Mouse (Mus musculus) lung, postnatal 0 days (tissue): ENCODE measurements at regions not wholly inside any gene's neighbourhood (a gene's known extent, or its start where the extent isn't known, plus 50 kb on each side); places are given as distances from the start of the nearest gene placed in this dataset.

Source experiments
- CTCF ChIP-seq: IDR thresholded peaks from 2 replicates; pipeline ENCODE4 v1.5.1; 2016; ENCODE audit warnings: antibody characterized with exemption, mild to moderate bottlenecking
- EP300 ChIP-seq: IDR thresholded peaks from 2 replicates; pipeline ENCODE4 v1.6.1; 2016; ENCODE audit warnings: antibody characterized with exemption, mild to moderate bottlenecking, control low read depth

DNA sequence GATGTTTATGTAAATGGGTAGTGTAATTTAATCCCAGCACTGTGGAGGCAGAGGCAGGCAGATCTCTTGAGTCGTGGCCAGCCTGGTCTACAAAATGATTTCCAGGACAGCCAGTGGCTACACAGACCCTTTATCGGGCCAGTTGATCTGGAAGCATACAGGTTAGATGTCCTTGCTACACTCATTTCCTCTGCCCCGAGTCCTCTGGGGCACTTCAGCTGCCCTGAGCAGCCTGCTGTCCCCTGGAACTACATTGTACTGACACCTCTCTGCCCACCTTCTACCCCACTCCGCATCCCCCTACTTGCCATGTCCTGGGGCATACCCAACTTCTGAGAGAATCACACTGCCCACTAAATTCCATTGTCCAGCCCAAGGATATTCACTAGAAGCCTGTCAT, 60.6 kb upstream of the Helt start:
- TF ChIP-seq CTCF (no peak), EP300 (no peak)
